Mouse (Mus musculus) testis, adult 2 months (tissue): ENCODE measurements around the gene Rps27a.

Source experiments
- CTCF ChIP-seq: fragments of 200-500 bp; IDR thresholded peaks from 2 replicates; pipeline ENCODE4 v1.5.1; 2012; ENCODE audit warnings: low read depth, mild to moderate bottlenecking, inconsistent platforms, low read length, moderate library complexity; ENCODE audit not compliant: control insufficient read depth, insufficient read depth, insufficient replicate concordance
- POLR2A ChIP-seq: fragments of 200-500 bp; IDR thresholded peaks from 2 replicates; pipeline ENCODE4 v1.6.1; 2012; ENCODE audit warnings: low read depth, mild to moderate bottlenecking, inconsistent platforms, low read length, moderate library complexity; ENCODE audit not compliant: control insufficient read depth

- TF ChIP-seq CTCF, result no peak
- TF ChIP-seq POLR2A, result no peak
Observed at GRCm38 (mm10) chr11:29544225-29544945, 3.5 kb downstream of the Rps27a start.
